Mouse (Mus musculus) heart, embryonic 10.5 days (tissue): ENCODE data around the gene Gm12184. TPM values are rescaled to one million over a fixed set of nuclear protein-coding genes. Genes with fewer than 3 reads are reported as not detected.
A peak's percentile ranks its signal among the peaks of the same experiment; 100 is the strongest.

Source experiments
- DNase-seq: peaks from one replicate; pipeline ENCODE4 v3.0.0-alpha.2; 2017; ENCODE audit warnings: low spot score
- H3K27ac ChIP-seq: fragments of 300-500 bp; sonication (generic); 2 replicates; pipeline ENCODE4 v1.5.1; 2016; ENCODE audit warnings: mild to moderate bottlenecking
- H3K27me3 ChIP-seq: fragments of 300-500 bp; sonication (generic); 2 replicates; pipeline ENCODE4 v1.6.1; 2016; ENCODE audit warnings: mild to moderate bottlenecking; ENCODE audit not compliant: poor library complexity, insufficient read depth, severe bottlenecking
- H3K36me3 ChIP-seq: fragments of 300-500 bp; sonication (generic); 2 replicates; pipeline ENCODE4 v1.6.1; 2016; ENCODE audit warnings: mild to moderate bottlenecking, moderate library complexity
- H3K4me1 ChIP-seq: fragments of 300-500 bp; sonication (generic); 2 replicates; pipeline ENCODE4 v1.6.1; 2016; ENCODE audit warnings: mild to moderate bottlenecking
- H3K4me3 ChIP-seq: fragments of 300-500 bp; sonication (generic); 2 replicates; pipeline ENCODE4 v1.5.1; 2016; ENCODE audit warnings: mild to moderate bottlenecking, moderate library complexity
- H3K9me3 ChIP-seq: fragments of 300-500 bp; sonication (generic); 2 replicates; pipeline ENCODE4 v1.6.1; 2016; ENCODE audit warnings: mild to moderate bottlenecking, moderate library complexity
- WGBS: fragments of 180-500 bp; shearing (Covaris S2); methylation state at CpG from one replicate; pipeline ENCODE4 v1.1.7; 2016; 5-methylcytosine and 5-hydroxymethylcytosine counted together
- polyA plus RNA-seq: library from polyadenylated mRNA; unstranded; fragments of >200 nt; fragmentation: Nextera tagmentation; extraction: Ambion mirVana; gene quantifications from 2 replicates; pipeline ENCODE4 v1.2.1, GENCODE M21; 2016

The Gm12184 gene
- polyA plus RNA-seq, 1 experiment from 2014 or later, result 1.9 TPM

DNA sequence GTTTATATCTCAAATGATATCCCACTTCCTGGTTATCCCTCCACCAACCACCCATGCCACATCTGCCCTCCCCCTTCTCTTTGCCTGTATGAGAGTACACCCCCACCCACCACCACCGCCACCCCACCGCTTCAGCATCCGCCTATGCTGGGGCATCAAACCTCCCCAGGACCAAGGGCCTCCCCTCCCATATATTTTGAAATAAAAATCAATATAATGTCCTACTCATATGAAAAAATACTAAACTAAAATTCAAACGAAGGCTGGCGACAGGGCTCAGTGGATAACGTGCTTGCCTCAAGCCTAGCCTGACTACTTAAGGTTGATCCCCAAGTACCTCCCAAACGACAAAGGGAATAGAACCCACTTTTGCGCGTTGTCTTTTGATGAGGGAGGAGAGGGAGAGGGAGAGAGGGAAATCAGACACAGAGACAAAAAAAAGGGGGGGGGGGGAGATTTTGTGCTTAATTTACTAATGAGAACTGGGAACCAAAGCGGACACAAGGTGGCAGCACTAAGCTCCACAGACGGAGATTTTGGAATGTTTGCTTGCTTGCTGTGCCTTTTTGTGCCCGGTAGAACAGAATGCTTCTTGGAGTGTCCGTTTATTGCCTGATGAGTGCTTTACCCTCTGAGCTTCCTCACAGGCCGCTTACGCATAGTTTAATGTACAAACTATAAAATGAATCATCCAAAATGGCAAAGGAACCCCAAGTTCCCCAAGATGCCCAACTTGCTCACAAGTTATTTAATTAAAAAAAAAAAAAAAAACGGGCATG, 38.0 kb downstream of the Gm12184 start:
- peak overlapping the region; percentile 63; the same call in 1 of the 2 replicates for H3K27ac ChIP-seq
- H3K4me1 ChIP-seq, result peaks cover 11% of the 10 kb centered on the region; the same call in 1 of the 2 replicates

DNA sequence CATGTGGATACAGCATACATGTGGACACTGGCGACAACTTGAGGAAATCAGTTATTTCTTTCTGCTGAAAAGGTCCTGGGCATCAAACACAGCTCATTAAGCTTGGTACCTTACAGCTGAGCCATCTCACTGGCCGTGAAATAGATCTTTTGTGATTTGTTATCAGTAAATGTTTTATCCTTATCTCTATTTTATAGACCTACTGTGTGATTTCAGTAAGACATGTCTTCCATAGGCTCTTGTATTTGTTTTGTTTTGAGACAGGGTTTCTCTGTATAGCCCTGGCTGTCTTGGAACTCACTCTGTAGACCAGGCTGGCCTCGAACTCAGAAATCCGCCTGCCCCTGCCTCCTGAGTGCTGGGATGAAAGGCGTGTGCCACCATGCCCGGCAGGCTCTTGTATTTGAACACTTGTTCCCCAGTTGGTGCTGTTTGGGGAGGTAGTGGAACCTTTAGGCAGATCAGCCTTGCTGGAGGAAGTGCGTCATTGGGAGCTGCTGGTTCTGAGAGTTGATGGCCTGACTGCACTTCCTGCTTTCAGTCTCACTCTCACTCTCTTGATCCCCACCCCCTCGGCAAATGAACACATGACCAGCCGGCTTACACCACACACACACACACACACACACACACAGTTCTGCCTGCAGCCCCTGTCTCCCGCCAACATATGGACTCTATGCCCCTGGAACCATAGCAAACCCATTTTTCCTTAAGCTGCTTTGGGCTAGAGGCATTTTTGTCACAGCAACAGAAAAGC, 38.8 kb downstream of the Gm12184 start:
- peak; percentile 92 for DNase-seq
- peak overlapping the region; percentile 55 for H3K4me3 ChIP-seq
- peaks cover 11% of the 10 kb centered on the region; the same call in 1 of the 2 replicates for H3K4me1 ChIP-seq
- H3K36me3 ChIP-seq, result no peaks in the 10 kb centered on the region
- whole genome bisulfite sequencing, result 48% methylated on average over 10 of the region's 10 CpGs
- H3K27ac ChIP-seq, result no peak overlapping the region
- H3K27me3 ChIP-seq, result no peaks in the 10 kb centered on the region
- no peaks in the 10 kb centered on the region for H3K9me3 ChIP-seq

More for the DNA sequence above, 38.0 kb downstream of the Gm12184 start:
- Histone ChIP-seq H3K27me3 (no peaks in the 10 kb centered on the region), H3K9me3 (no peaks in the 10 kb centered on the region), H3K4me3 (peak overlapping the region; percentile 55), H3K36me3 (no peaks in the 10 kb centered on the region)
- 9% methylated on average over 16 of the region's 16 CpGs for WGBS
- DNase-seq, result peak; percentile 82

DNA sequence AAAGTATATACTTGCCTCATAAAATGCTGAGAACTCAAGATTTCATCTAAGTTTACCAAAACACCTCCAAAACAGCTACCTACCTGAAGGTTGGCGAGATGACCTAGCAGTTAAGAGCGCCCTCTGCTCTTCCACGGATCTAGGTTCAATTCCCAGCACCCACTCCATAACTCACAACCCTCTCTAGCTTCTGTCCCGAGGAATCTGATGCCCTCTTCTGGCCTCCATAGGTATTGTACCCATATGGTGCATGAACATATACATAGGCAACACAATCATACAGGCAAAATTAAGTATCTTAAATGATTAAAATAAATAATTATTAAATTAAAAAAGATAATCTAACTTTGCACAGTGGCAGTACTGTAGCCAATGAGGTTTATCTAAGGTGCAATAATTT, 44.2 kb downstream of the Gm12184 start:
- WGBS, result 79% methylated on average over 4 of the region's 4 CpGs
- no peaks in the 10 kb centered on the region for H3K4me1 ChIP-seq
- no peak for DNase-seq

DNA sequence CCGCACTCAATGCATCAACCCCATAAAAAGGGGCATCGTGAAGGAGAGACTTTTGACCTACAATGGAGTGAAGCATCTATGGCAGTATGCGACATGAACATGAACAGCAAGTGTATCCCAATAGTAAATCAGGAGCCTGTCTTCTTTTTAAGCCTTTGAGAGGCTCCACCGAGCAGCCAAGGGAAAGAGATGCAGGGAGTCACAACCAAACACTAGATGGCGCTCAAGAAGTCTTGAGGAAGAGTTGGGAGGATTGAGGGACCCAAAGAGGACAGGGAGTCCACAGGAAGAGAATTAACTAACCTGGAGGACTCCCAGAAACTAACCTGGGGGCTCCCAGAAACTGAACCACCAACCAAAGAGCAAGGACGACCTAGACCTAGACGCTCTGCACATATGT, 47.0 kb downstream of the Gm12184 start:
- peak; percentile 75 for DNase-seq
- 33% methylated on average over 7 of the region's 7 CpGs for WGBS
- Histone ChIP-seq H3K9me3 (no peaks in the 10 kb centered on the region), H3K36me3 (no peaks in the 10 kb centered on the region), H3K27me3 (no peaks in the 10 kb centered on the region), H3K4me3 (no peak overlapping the region), H3K27ac (no peak overlapping the region), H3K4me1 (no peaks in the 10 kb centered on the region)

More for the DNA sequence above, 44.2 kb downstream of the Gm12184 start:
- Histone ChIP-seq H3K27me3 (no peaks in the 10 kb centered on the region), H3K36me3 (no peaks in the 10 kb centered on the region), H3K9me3 (no peaks in the 10 kb centered on the region), H3K4me3 (no peak overlapping the region), H3K27ac (no peak overlapping the region)

DNA sequence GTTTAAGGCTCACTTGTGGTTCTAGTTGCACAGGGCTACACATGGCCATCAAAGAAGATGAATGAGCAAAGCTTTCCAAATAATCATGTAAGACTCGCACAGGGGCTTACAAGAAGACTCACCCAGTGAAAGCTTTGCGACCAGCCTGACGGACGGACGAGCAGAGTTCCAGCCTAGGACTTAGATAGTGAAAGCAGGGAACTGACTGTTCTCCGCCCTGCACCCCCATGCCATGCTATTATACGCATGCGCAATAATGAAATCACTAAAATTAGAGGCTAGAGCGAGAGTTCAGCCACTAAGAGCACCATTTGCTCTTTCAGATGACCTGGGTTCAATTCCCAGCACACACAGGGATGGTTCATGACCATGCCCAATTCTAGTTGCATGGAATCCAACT, 49.2 kb downstream of the Gm12184 start:
- 83% methylated on average over 9 of the region's 9 CpGs for WGBS
- Histone ChIP-seq H3K27me3 (no peaks in the 10 kb centered on the region), H3K9me3 (no peaks in the 10 kb centered on the region), H3K4me1 (no peaks in the 10 kb centered on the region), H3K4me3 (no peak overlapping the region), H3K36me3 (no peaks in the 10 kb centered on the region), H3K27ac (no peak overlapping the region)
- DNase-seq, result no peak

- Histone ChIP-seq H3K27me3 (no peaks in the 10 kb centered on the region), H3K9me3 (no peaks in the 10 kb centered on the region), H3K27ac (no peak overlapping the region), H3K4me1 (no peaks in the 10 kb centered on the region), H3K36me3 (no peaks in the 10 kb centered on the region), H3K4me3 (no peak overlapping the region)
- 40% methylated on average over 9 of the region's 9 CpGs for WGBS
- DNase-seq, result no peak
Observed at GRCm38 (mm10) chr11:48776664-48777063, 49.8 kb downstream of the Gm12184 start.

GRCm38 (mm10) chr11:48775483-48775882, 51.0 kb downstream of the Gm12184 start:
- H3K27me3 ChIP-seq, result no peaks in the 10 kb centered on the region
- no peak for DNase-seq
- 1% methylated on average over 7 of the region's 7 CpGs for WGBS

More at GRCm38 (mm10) chr11:48775483-48775882, 51.0 kb downstream of the Gm12184 start:
- no peaks in the 10 kb centered on the region for H3K4me1 ChIP-seq
- H3K9me3 ChIP-seq, result no peaks in the 10 kb centered on the region
- no peaks in the 10 kb centered on the region for H3K36me3 ChIP-seq
- no peak overlapping the region for H3K4me3 ChIP-seq
- H3K27ac ChIP-seq, result no peak overlapping the region

Other genes starting within 250 kb of the Gm12184 start
- gene Rack1, start 26.3 kb downstream of the Gm12184 start, polyA plus RNA-seq, result 542 and 712 TPM in 2 replicates
- 3.0 and 4.7 TPM in 2 replicates for gene Trim41, start 9.3 kb downstream of the Gm12184 start, polyA plus RNA-seq
- gene Trim7, start 515 bp downstream of the Gm12184 start, polyA plus RNA-seq, result 0.18 and 0.44 TPM in 2 replicates
- 3.0 and 3.6 TPM in 2 replicates for gene Irgm1, start 45.0 kb upstream of the Gm12184 start, polyA plus RNA-seq
- 0.06 and 0.07 TPM in 2 replicates for gene Gm5431, start 75.6 kb upstream of the Gm12184 start, polyA plus RNA-seq
- 1.9 and 2.0 TPM in 2 replicates for gene Psme2b, start 119.5 kb upstream of the Gm12184 start, polyA plus RNA-seq
- not detected in 2 replicates for gene Olfr56, start 152.2 kb upstream of the Gm12184 start, polyA plus RNA-seq
- 0.11 TPM in 1 of 2 replicates, not detected in the other for gene 9930111J21Rik1, start 152.7 kb upstream of the Gm12184 start, polyA plus RNA-seq
- not detected in 2 replicates for gene Gm12185, start 165.6 kb upstream of the Gm12184 start, polyA plus RNA-seq
- 0.34 TPM in 1 of 2 replicates, not detected in the other for gene Tgtp1, start 167.5 kb upstream of the Gm12184 start, polyA plus RNA-seq
- 0.05 and 0.09 TPM in 2 replicates for gene 9930111J21Rik2, start 224.6 kb upstream of the Gm12184 start, polyA plus RNA-seq
- gene Tgtp2, start 237.6 kb upstream of the Gm12184 start, polyA plus RNA-seq, result not detected in 2 replicates
- gene Ifi47, start 249.9 kb upstream of the Gm12184 start, polyA plus RNA-seq, result 0.30 and 0.33 TPM in 2 replicates